In the genomic region with DNA sequence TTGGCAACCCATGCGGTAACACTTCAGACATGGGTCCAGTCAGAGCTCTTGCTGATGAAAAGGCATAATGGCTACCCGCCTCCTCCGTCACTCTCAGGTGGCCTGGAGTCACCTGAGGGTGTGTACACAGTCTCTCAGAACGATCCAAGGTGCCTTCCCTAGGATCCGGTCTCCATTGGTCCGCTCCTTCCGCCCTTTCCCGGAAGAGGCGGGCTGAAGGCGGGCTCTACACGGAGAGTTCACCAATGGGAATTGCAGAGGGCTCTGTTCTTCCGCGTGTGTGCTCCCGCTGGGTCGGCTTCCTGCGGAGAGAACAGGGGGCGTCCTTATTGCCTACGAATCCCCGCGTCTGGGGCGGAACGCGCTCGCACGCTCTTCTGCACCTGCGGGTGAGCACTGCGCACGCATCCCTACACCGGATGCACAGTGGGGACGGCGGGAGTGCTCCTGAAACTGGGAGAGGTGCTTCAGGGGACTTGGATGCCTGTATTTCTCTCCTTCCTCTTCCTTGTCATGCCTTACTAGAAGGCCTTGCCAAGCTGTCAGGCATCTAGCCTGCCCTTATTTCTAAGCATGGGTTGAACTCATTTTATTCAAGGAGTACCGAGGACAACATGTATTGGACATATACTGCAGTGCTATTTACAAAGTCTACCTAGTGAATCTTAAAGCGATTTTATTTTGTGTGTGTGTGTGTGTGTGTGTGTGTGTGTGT, we compare ENCODE assay signal across 8 mouse cellular contexts. TPM values are rescaled to one million over a fixed set of nuclear protein-coding genes. Genes with fewer than 3 reads are reported as not detected.
DNase-seq lines count a peak whose midpoint lies in the region; ATAC-seq lines count a peak whose summit lies in the region.

A gene (plus strand): TSS at position 268 of the 715 bp plus-strand sequence.

- peak within 1 kb of the TSS; percentile 78 for H3K9ac ChIP-seq in hindbrain, embryonic 12.5 days

- peak within 1 kb of the TSS; percentile 76 for H3K4me3 ChIP-seq in hindbrain, embryonic 12.5 days

- H3K4me1 ChIP-seq in hindbrain, embryonic 12.5 days = peaks cover 11% of the 10 kb centered on the region

- peak; percentile 99 for ATAC-seq in hindbrain, embryonic 12.5 days (ENCODE audit: low FRiP score)

- no peaks in the 10 kb centered on the region for H3K27me3 ChIP-seq in hindbrain, embryonic 12.5 days

- peak within 1 kb of the TSS; percentile 90 for H3K27ac ChIP-seq in hindbrain, embryonic 12.5 days

- peaks cover 19% of the 10 kb centered on the region for H3K36me3 ChIP-seq in hindbrain, embryonic 12.5 days

- H3K4me2 ChIP-seq in hindbrain, embryonic 12.5 days (replicated peaks) = peak within 1 kb of the TSS; percentile 70

- peak; percentile 90 for DNase-seq in NIH3T3 (ENCODE audit: low read depth)
- peak; percentile 95 to 96 for DNase-seq in cerebellum, postnatal 10 days
- peak; percentile 81 to 84 for DNase-seq in frontal cortex, postnatal 10 days (ENCODE audit: low spot score in 2 of 2)
- DNase-seq in layer of hippocampus, postnatal 14 days (ENCODE audit: low spot score in 2 of 2) = peak; percentile 82 to 91
- DNase-seq in lung, postnatal 14 days = peak; percentile 82
- peak; percentile 89 for DNase-seq in retina, adult 2 months (ENCODE audit: low read depth, low spot score)
- DNase-seq in thymus, postnatal 36 days = peak; percentile 82 to 91

- no peaks in the 10 kb centered on the region for H3K9me3 ChIP-seq in hindbrain, embryonic 12.5 days (replicated peaks)

- WGBS in hindbrain, embryonic 12.5 days = under 1% methylated on average over 33 of the region's 33 CpGs

RNA-seq across cellular contexts. Expression of the gene that starts here (rescaled TPM):
- 13.4 and 15.6 TPM in 2 replicates for polyA plus RNA-seq in hindbrain, embryonic 12.5 days (2016; fragmentation: Nextera tagmentation; extraction: Ambion mirVana)
- total RNA-seq in layer of hippocampus, postnatal 14 days (2021) = 10 to 100 TPM in 1 of 2 experiments, 1 to 10 TPM in 1; 7.6 to 10.6 TPM

Comparison
In these comparisons a context has a peak if more than half of its experiments do, and no peak if none do; other contexts are left out.
1. Peak in every context shown above with its lines: DNase-seq, ATAC-seq, H3K4me3 ChIP-seq and H3K27ac ChIP-seq.